Mouse (Mus musculus): ENCODE measurements around the gene Zfp616.

Gene Zfp616

DNA sequence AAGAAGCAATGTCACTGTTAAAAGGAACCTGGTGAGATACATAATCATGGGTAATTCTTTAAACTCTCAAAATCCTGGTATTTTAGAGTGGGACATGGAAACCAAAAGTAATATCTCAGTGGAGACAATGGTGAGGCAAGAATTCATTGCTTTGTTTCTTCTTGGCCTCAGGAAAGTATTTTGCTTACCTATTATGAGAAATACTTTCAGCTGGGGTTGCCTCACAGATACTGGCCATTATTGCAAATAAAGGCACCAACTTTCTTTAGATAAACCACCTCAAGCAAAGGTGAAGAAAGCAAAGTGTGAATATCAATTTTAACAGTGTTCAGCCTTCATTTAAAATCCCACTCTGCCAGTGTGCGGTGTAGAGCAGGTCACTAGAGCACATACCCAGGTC lies at the start of gene Zfp616:
Gene Zfp616 (plus strand): TSS at position 301 of the 400 bp plus-strand sequence.
- no peak for DNase-seq (ENCODE audit: low spot score)

- no peak for DNase-seq (ENCODE audit: low spot score)
Measured at GRCm38 (mm10) chr11:74051347-74051746, 18.4 kb upstream of the Zfp616 start.

- DNase-seq (ENCODE audit: low spot score) = no peak
Measured at GRCm38 (mm10) chr11:74056451-74056850, 13.3 kb upstream of the Zfp616 start, which contains the start of the genes Olfr139 and Olfr399. Olfr139 (minus strand) TSS chr11:74056551. Olfr399 (minus strand) TSS chr11:74056615.

GRCm38 (mm10) chr11:74100724-74101123 lies 31.0 kb downstream of the Zfp616 start:
- DNase-seq (ENCODE audit: low spot score) = no peak

DNA sequence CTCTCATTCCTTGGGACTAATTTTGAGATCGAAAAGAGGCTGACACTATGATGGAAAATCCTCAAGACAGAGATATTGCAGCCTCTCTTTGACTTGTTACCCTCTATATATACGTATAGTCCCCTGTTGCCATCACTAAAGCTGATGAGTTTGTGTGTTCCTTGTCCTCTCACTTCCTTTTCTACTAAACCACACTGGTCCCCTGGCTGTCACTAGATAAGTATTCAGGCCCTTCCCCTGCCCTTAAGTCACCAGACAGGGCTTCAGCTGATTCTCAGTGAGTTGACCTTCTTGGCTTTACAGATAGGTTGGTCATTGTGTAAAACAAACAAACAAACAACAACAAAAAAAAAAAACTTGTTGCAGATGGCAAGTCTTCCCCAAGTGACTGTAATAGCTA lies 31.8 kb downstream of the Zfp616 start:
- DNase-seq (ENCODE audit: low spot score) = no peak

DNA sequence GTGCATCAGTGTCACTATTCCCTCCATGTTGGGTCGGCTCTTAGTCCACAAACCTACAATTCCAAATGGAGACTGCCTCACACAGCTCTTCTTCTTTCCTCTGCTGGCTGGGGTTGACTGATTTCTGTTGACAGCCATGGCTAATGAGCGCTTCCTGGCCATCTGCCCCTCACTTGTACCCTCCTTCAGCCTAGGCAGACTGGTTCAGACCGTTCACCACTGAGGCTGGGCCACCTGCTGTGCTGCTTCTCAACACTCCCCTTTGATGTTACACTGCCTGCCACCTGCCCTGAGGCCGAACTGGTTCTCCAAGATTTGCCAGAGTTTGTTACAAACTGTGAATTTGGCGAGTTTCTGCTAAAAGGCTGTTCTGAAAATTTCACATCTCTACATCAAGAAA lies 35.3 kb downstream of the Zfp616 start:
- no peak for DNase-seq (ENCODE audit: low spot score)

GRCm38 (mm10) chr11:74113412-74113811 lies 43.7 kb downstream of the Zfp616 start, which contains the start of gene Olfr401:
Olfr401 (plus strand) TSS chr11:74113712.
- DNase-seq (ENCODE audit: low spot score) = no peak
